8 mouse cellular contexts compared by ENCODE assay signal in the genomic region with DNA sequence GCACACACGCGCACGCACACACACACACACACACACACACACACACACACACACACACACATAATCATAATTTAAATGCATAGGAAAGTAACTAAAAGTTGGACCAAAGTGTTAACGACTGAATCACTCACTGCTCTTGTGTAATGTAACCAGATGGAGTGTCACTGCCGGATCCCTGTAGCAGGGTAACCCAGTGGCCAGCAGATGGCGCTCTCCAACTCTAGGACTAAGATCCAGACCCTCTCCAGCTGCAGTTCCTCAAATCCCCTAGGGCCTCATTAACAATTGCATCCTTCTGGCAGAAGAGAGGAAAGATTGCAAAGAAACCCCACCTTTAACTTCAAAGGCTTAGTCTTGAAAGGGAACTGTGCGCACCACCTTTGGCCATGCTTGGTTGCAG.
DNase-seq lines count a peak whose midpoint lies in the region; ATAC-seq and TF ChIP-seq lines count a peak whose summit lies in the region.

No protein-coding gene starts in this region.

- no peaks in the 10 kb centered on the region for H3K27me3 ChIP-seq in Patski
- no peaks in the 10 kb centered on the region for H3K27me3 ChIP-seq in hindbrain, postnatal 0 days (ENCODE audit: insufficient read depth, low read length)

- in situ Hi-C loops in Patski (cut with MboI; ENCODE audit: low pct_unique_long_range_greater_than_20kb), result loop anchor here (5.0 kb wide), 1 partner anchor 74 kb away; no protein-coding TSS in a partner anchor

- no peak overlapping the region for H3K4me2 ChIP-seq in hindbrain, postnatal 0 days (ENCODE audit: low read depth, low read length)

- DNase-seq in Patski (ENCODE audit: low read depth, low spot score), result peak; percentile 47
- peak; percentile 33 to 65 for DNase-seq in cerebellum, postnatal 25 days
- peak; percentile 73 for DNase-seq in frontal cortex, postnatal 36 days (ENCODE audit: low spot score in 2 of 2)
- DNase-seq in hindbrain, postnatal 0 days (ENCODE audit: low spot score), result peak; percentile 94
- peak; percentile 65 to 69 for DNase-seq in left cerebral cortex, adult 2 months (ENCODE audit: extremely low spot score in 1 of 2, low spot score in 2 of 2)
- DNase-seq in right cerebral cortex, postnatal 4 days, result peak; percentile 94
- peak; percentile 54 for DNase-seq in yolk sac, embryonic 10.5 days (ENCODE audit: low spot score)

- H3K4me1 ChIP-seq in hindbrain, postnatal 0 days (ENCODE audit: insufficient read depth, low read length), result no peaks in the 10 kb centered on the region

- ATAC-seq in Patski, result peak; percentile 39
- peak; percentile 87 for ATAC-seq in hindbrain, postnatal 0 days
- ATAC-seq in megakaryocyte-erythroid progenitor cell, adult 5-6 weeks (replicated peaks; ENCODE audit: low FRiP score, low TSS enrichment, poor library complexity, severe bottlenecking), result peak; percentile 91

- intact Hi-C loops in left cerebral cortex, adult 2 months (cut with DNase I), result loop anchor here (1.0 to 5.0 kb wide), 2 partner anchors 77 to 389 kb away; no protein-coding TSS in a partner anchor

- no peak overlapping the region for H3K9ac ChIP-seq in hindbrain, postnatal 0 days (replicated peaks; ENCODE audit: low read length)

- H3K36me3 ChIP-seq in hindbrain, postnatal 0 days (ENCODE audit: insufficient read depth, low read length), result no peaks in the 10 kb centered on the region

- POLR2A ChIA-PET in Patski (lab: Charles Lee), result no interaction called here

- WGBS in hindbrain, postnatal 0 days, result 37% methylated on average over 7 of the region's 7 CpGs

- H3K9me3 ChIP-seq in hindbrain, postnatal 0 days (ENCODE audit: low read length), result no peaks in the 10 kb centered on the region

- TF ChIP-seq CTCF in Patski (IDR thresholded peaks at IDR 0.05), result peak; percentile 95
- TF ChIP-seq CTCF in hindbrain, postnatal 0 days (IDR thresholded peaks at IDR 0.05; ENCODE audit: low read depth), result peak; percentile 90
- peak; percentile 81 for TF ChIP-seq CTCF in left cerebral cortex, adult 2 months (IDR thresholded peaks at IDR 0.05)

- no peak overlapping the region for H3K27ac ChIP-seq in hindbrain, postnatal 0 days
- no peak overlapping the region for H3K27ac ChIP-seq in left cerebral cortex, adult 2 months

- no peak overlapping the region for H3K4me3 ChIP-seq in hindbrain, postnatal 0 days (ENCODE audit: low read length)
- H3K4me3 ChIP-seq in left cerebral cortex, adult 2 months, result no peak overlapping the region

- CTCF ChIA-PET in Patski (lab: Charles Lee), result interaction anchor here (0.7 to 1.4 kb wide), 2 partner anchors 20 to 371 kb away, joined by 4 read pairs; no protein-coding TSS in a partner anchor

Comparison
In these comparisons a context has a peak if more than half of its experiments do, and no peak if none do; other contexts are left out.
1. ATAC-seq: peak in every context shown above with its lines; median percentile 91 in megakaryocyte-erythroid progenitor cell, adult 5-6 weeks; 87 in hindbrain, postnatal 0 days; 39 in Patski.